Mouse (Mus musculus) CD4-positive helper T cell, adult 2 months (primary cell): Measurements from ENCODE around the gene Dnajc1.

Experiments used
- DNase-seq: peaks from one replicate; pipeline ENCODE4 v3.0.0-alpha.2; 2012; ENCODE audit warnings: low read depth, missing footprints, low spot score

Gene Dnajc1

GRCm38 (mm10) chr2:18392331-18393021, at the start of gene Dnajc1:
Gene Dnajc1 (minus strand): TSS chr2:18392830.
- peak; percentile 95 for DNase-seq

DNA sequence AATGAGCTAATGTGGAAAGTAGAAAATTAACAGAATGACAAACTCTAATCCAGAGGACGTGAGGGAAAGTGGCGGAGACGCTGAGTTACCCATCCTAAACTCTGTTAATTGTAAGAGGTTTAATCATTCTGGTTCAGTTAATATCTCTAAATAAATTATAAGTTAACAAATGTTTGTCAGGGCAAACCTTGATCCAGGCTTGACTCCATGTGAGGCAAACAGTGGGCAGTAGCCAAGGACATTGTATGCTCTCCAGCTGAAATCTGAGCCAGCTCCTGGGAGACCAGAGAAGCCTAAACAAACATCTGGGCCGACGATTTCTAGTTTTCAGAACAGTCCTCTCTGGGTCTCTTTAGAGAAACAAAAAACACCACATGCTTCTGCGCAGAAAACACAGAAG, 49.2 kb upstream of the Dnajc1 start:
- DNase-seq, result no peak

DNA sequence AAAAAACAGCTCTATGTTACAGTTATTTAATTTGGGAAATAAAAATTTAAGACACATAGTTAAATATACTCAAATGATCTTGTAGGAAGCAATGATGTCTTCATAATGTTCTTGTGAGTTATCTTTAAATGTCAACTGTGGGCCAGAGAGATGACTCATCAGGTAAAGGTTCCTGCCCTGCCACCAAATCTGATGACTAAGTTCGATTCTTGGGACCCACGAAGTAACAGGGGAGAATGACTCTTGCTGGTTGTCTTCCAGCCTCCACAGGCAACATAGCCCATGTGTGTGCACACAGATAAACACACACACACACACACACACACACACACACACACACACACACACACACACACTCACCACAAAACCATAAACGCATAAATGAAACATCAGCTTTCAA, 22.6 kb upstream of the Dnajc1 start:
- DNase-seq, result peak; percentile 24

- peak; percentile 17 for DNase-seq
These were observed 11.0 kb upstream of the Dnajc1 start for GRCm38 (mm10) chr2:18403679-18404078.

DNA sequence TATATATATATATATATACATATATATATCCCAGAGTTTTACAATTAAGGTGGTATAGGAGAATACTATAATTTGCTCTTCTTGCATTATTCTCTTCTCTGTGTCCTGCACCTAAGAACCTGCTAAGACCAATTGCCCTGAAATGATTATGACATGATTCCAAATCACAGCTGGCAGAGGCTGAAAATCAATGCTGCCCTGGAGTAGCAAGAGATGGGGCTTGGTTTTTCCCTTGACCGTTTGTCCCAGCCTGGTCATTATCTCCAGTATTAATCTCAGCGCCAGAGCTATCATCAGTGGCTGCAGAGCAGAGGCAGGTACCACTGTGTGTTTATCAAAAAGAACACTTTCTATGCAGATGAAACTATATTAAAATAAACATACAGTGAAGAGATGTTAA, 9.1 kb upstream of the Dnajc1 start:
- no peak for DNase-seq

DNA sequence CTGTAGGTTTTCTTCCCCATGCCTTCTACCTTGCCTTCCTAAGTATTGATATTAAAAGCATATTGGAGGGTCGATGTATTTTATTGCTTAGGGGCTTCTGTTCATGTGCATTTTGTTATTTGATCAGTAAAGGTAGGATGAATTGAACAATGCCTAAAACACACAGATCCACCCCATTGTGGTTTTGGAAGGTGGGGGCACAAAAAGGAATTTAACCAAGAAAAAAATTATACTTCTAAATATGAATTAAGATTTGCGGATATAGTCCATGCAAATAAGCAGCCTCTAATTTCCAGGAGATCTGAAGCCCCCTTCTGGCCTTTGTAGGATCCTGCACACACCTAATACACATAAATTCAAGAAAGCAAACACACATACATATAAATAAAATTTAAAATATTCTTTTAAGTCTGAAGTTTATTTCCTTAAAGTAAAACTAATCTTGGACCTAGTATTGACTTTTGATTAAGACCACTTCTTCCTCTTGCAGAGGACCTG, 441 bp upstream of the Dnajc1 start:
- DNase-seq, result no peak

DNA sequence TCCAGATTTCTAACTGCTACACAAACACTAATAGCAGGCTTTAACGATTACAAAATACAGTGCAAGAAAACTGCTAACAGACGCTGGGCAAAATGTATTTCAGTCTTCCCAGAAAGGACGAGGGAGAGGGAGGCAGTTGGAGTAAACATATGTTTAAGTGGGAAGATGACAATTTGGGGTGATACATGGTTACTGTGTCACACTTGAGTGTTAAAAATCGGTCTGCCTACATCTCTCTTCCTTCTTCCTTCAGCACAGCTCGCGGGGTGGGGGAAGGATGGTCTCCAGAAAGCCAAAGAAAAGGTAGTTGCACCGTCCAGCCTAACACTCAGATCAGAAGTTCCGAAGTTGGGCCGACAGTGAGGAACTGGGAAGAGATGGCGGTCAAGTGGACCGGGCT, 769 bp downstream of the Dnajc1 start:
- no peak for DNase-seq

- DNase-seq, result no peak
These were observed 3.0 kb downstream of the Dnajc1 start for GRCm38 (mm10) chr2:18389631-18390030.

DNA sequence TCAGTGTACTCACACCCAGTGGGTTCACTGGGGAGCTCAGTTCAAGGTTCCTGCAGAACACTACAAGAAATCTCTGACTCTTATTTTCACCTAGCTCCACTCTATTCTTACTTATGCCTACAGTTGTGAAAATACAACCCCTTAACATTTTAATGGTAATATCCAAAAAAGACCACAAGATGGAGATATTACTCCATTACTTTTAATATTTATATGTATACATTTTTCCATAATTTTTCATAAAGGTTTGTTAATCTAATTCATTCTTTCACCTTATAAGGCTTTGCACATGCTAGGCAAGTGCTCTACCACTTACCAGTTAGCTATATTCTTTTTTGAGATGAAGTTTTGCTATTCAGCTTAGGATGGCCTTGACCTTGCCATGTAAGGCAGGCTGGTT, 11.0 kb downstream of the Dnajc1 start:
- peak; percentile 19 for DNase-seq

- no peak for DNase-seq
These were observed 20.0 kb downstream of the Dnajc1 start for GRCm38 (mm10) chr2:18372400-18373182.

DNA sequence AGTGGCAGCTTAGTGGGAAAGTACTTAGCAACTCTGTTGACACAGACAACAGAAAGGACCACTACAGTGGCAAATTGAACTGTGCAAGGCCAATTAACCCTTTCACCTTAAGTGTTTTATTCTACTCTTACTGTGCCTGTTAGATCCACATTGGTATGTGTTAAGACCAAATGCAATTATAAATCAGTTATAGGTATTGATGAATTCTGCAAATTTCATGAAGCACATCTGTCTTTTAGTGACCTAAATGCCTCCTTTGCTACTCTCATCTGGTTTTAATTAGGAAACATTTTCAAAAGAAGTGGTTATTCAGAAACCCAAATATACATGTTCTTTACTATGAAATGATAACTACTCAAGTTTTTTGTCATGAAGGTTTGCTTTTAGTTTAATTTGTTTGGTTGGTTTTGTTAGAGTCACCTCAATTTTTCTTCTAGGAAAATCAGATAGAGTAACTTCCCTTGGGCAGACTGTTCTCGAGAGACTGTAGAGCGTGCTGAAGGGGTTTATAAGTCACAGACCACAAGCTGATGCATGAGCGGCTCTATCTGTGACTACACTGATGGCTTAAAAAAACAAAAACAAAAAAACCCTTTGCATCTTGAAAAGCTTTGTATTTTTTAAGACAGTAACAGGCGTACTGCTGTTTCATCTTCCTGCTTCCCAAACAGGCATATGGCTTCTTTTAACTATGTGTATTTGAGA, 21.7 kb downstream of the Dnajc1 start:
- no peak for DNase-seq

- no peak for DNase-seq
These were observed 28.2 kb downstream of the Dnajc1 start for GRCm38 (mm10) chr2:18364402-18364801.

- peak; percentile 10 for DNase-seq
These were observed 37.3 kb downstream of the Dnajc1 start for GRCm38 (mm10) chr2:18355293-18355692.

GRCm38 (mm10) chr2:18352620-18353019, 40.0 kb downstream of the Dnajc1 start:
- DNase-seq, result no peak

GRCm38 (mm10) chr2:18343464-18343863, 49.2 kb downstream of the Dnajc1 start:
- peak; percentile 34 for DNase-seq

DNA sequence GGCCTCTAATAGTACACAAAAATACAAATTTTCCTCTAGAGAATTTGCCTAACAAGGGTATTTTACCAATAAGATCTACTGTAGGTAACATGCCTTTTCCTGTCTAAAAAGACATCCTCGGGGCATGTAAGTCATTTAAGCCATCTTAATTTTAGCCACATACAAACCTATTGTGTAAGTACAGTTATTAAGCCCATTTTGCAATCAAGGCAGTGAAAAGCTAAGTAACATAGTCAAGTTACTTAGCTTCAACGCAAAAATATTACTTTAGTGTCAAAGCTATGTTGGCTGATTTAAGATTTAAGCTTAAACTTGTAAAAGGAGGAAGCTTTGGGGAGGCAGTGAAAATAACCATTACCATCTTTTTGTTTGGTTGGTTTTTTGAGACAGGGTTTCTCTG, 74.0 kb downstream of the Dnajc1 start:
- no peak for DNase-seq

DNA sequence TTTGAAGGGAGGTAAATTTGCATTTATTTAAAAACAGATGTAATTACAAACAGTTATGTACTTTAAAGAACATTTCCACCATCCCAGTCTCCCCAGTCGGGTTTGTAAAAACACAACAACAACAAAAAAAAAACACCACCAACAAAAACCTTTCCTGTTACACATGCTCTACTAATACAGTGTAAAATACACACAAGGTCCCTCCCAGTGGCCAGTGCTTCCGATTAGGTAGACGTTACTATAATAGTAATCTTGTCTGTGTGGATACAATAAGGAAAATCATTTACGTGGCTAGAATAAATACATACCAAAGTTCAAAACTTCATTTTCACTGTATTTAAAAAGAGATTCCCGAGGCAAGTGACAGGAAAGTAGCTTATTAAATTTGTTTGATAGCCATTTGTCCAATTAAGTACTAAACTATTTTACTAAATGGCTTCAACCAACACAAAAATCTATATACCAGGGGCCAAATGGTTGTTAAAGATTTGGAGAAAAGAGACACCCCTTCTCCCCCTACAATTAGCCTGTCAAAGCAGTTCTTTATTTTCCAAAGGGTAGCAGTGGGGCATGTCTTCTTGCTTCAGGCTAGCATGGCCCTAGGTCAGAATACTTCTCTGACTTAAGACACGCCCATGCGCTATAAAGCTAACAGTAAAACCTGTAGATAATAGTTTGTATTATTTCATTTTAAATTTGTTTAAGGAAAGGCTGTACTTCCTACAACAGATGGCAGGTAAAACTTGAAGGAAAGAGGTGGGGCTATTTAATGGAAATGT, 74.9 kb downstream of the Dnajc1 start:
- no peak for DNase-seq

- no peak for DNase-seq
These were observed 75.7 kb downstream of the Dnajc1 start for GRCm38 (mm10) chr2:18316909-18317308.

GRCm38 (mm10) chr2:18310261-18311104, 82.1 kb downstream of the Dnajc1 start:
- DNase-seq, result no peak

GRCm38 (mm10) chr2:18307440-18308305, 85.0 kb downstream of the Dnajc1 start:
- DNase-seq, result peak; percentile 81
